Mouse (Mus musculus): Measurements from ENCODE around the gene Necap2. TPM values are rescaled to one million over a fixed set of nuclear protein-coding genes. Genes with fewer than 3 reads are reported as not detected.

Gene Necap2
- polyA plus RNA-seq, 1 experiment from 2014 or later = 87.1 TPM

DNA sequence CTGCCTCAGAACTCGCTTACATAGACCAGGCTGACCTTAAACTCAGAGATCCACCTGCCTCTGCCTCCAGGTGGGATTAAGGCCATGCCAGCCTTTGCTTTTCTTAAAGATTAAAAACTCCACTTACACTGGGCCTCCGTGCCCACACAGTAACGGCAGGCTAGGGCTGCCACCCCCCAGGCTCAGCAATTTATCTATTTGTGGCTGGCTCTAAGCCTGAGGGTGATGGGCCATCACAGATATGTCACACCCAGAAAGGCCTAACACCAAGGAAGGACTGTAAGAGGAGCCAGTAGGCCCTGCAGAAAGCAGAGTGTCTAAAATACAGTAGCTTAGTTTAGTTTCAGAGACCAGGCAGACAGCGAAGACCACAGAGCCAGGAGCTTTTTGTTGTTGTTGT is 4.0 kb downstream of the Necap2 start:
- 95% methylated on average over 4 of the region's 4 CpGs for WGBS
- ATAC-seq (ENCODE audit: insufficient number of reproducible peaks, insufficient read depth, low FRiP score, low TSS enrichment, low read depth) = no peak
- H3K36me3 ChIP-seq = peaks cover 68% of the 10 kb centered on the region

DNA sequence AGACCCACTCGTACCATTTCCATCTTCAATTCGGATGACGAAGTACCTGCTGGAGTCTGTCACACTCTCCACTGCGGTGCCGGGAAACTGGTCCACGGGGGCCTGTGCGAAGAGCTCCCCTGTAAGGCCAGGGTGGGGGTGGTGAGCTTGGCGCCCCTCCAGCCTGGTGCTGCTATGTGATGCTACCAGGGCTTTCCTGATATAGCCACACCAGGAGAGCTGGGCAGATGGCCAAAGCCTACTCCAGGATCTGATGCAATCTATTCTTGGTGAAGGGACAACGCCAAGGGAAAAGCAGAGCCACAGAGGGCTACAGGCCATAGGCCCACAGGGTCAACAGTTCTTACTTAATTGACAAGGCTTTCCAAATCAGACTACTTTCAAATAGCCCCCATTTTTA is 4.5 kb downstream of the Necap2 start:
- H3K4me1 ChIP-seq (replicated peaks) = peaks cover 10% of the 10 kb centered on the region
- H3K27me3 ChIP-seq = no peaks in the 10 kb centered on the region
- no peak overlapping the region for H3K4me3 ChIP-seq (replicated peaks)
- H3K9ac ChIP-seq (replicated peaks) = no peak overlapping the region
- no peak overlapping the region for H3K27ac ChIP-seq
- H3K9me3 ChIP-seq = no peaks in the 10 kb centered on the region
- no peak overlapping the region for H3K4me2 ChIP-seq
- 92% methylated on average over 9 of the region's 9 CpGs for WGBS
- no peak for ATAC-seq (ENCODE audit: insufficient number of reproducible peaks, insufficient read depth, low FRiP score, low TSS enrichment, low read depth)
- H3K36me3 ChIP-seq = peaks cover 73% of the 10 kb centered on the region

More for the DNA sequence above, 4.0 kb downstream of the Necap2 start:
- Histone ChIP-seq H3K27me3 (no peaks in the 10 kb centered on the region), H3K4me3 (replicated peaks) (no peak overlapping the region), H3K4me1 (replicated peaks) (peaks cover 10% of the 10 kb centered on the region), H3K9ac (replicated peaks) (no peak overlapping the region), H3K9me3 (no peaks in the 10 kb centered on the region), H3K27ac (no peak overlapping the region), H3K4me2 (no peak overlapping the region)

DNA sequence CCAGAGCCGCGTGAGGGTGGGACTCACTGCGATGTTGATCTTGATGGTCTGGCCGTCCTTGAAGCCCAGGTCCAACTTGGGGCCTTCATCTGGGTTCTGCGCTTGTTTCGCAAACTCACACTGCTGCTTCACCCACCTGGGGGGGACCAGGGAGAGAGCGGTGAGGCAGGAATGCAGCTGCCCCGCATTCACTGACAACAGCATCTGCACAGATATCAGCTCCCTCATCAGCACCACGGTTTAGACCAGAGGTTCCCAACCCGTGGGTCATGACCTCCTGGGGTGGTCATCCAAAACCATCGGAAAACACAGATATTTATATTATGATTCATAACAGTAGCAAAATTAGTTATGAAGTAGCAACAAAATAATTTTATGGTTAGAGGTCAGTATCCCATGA is 5.7 kb downstream of the Necap2 start:
- Histone ChIP-seq H3K4me2 (no peak overlapping the region), H3K9me3 (no peaks in the 10 kb centered on the region), H3K4me1 (replicated peaks) (peaks cover 9% of the 10 kb centered on the region), H3K9ac (replicated peaks) (no peak overlapping the region), H3K36me3 (peaks cover 85% of the 10 kb centered on the region), H3K27me3 (no peaks in the 10 kb centered on the region), H3K4me3 (replicated peaks) (no peak overlapping the region), H3K27ac (no peak overlapping the region)
- ATAC-seq (ENCODE audit: insufficient number of reproducible peaks, insufficient read depth, low FRiP score, low TSS enrichment, low read depth) = no peak
- 94% methylated on average over 11 of the region's 11 CpGs for WGBS

DNA sequence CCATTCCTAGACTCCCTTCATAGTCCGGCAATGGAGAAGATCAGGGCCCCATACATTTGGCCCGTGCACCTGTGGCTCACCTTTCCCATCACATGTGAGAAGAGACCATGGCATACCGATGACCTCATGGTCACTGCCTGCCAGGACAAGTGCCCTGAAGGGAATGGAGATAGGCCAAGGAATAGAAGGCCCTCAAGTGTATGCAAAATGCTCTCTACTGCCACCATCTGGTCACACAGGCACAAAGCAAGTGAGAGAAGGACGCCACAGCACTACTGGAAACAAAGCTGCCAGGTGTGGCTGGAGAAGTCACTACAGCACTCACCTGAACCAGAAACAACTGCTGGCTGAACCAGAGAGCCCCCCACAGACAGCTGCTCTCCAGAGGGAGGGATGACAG is 8.4 kb downstream of the Necap2 start:
- Histone ChIP-seq H3K9me3 (no peaks in the 10 kb centered on the region), H3K36me3 (peaks cover 96% of the 10 kb centered on the region), H3K9ac (replicated peaks) (no peak overlapping the region), H3K27ac (no peak overlapping the region), H3K4me3 (replicated peaks) (no peak overlapping the region), H3K4me1 (replicated peaks) (no peaks in the 10 kb centered on the region), H3K27me3 (no peaks in the 10 kb centered on the region), H3K4me2 (no peak overlapping the region)
- ATAC-seq (ENCODE audit: insufficient number of reproducible peaks, insufficient read depth, low FRiP score, low TSS enrichment, low read depth) = no peak
- WGBS = 59% methylated on average over 4 of the region's 4 CpGs

DNA sequence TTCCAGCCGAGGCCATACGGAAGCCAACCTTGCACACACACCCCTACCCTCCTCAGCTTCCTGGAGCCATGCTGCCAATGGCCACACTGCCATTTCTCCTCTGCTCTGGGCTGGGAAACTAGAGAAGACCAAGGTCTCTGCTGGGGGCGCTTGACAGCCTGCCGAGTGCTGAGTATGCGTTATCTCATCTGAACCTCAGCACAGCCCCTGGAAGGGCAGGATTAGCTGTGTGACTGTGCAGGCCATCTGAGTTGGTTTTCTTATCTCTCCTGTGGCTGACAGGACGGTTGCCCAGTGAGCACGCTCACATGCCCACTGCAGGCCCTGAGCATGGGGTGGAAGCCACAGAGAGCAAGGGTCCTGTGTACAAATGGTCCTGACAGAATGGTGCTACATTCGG is 9.5 kb downstream of the Necap2 start:
- Histone ChIP-seq H3K4me3 (replicated peaks) (no peak overlapping the region), H3K9ac (replicated peaks) (no peak overlapping the region), H3K4me2 (no peak overlapping the region), H3K9me3 (no peaks in the 10 kb centered on the region), H3K27ac (no peak overlapping the region), H3K4me1 (replicated peaks) (no peaks in the 10 kb centered on the region), H3K27me3 (no peaks in the 10 kb centered on the region), H3K36me3 (peaks cover 89% of the 10 kb centered on the region)
- WGBS = 92% methylated on average over 8 of the region's 8 CpGs
- ATAC-seq (ENCODE audit: insufficient number of reproducible peaks, insufficient read depth, low FRiP score, low TSS enrichment, low read depth) = no peak

DNA sequence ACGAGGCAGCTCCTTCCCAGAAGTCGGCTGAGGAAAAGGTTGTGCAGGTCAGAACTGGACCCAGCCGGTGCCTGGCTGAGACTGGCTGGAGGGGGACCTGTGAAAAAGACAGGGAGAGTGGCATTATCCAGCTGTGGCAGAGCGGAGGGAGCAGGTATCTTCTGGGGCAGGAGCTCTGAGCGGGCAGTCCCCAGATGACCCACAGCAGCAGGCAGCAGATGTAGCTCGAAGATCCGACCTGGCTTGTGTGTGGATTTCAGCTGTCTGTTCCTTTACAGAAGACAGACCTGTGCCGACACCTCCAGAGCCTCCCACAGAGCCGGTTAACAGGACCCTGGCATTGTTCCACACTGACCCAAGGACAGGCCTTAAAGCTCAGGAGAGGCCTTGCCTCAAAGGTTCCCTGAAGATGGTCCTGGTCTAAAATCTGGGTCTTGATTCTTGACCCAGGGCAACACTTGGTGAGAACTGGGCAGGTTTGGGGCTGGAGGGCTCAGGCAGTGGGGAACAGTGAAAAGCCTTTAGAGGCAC is 10.6 kb downstream of the Necap2 start:
- WGBS = 87% methylated on average over 9 of the region's 9 CpGs
- no peak overlapping the region for H3K4me2 ChIP-seq
- H3K36me3 ChIP-seq = peaks cover 78% of the 10 kb centered on the region
- no peak overlapping the region for H3K9ac ChIP-seq (replicated peaks)
- no peak overlapping the region for H3K27ac ChIP-seq
- no peak for ATAC-seq (ENCODE audit: insufficient number of reproducible peaks, insufficient read depth, low FRiP score, low TSS enrichment, low read depth)
- no peaks in the 10 kb centered on the region for H3K4me1 ChIP-seq (replicated peaks)
- H3K27me3 ChIP-seq = no peaks in the 10 kb centered on the region
- H3K9me3 ChIP-seq = no peaks in the 10 kb centered on the region
- H3K4me3 ChIP-seq (replicated peaks) = no peak overlapping the region

DNA sequence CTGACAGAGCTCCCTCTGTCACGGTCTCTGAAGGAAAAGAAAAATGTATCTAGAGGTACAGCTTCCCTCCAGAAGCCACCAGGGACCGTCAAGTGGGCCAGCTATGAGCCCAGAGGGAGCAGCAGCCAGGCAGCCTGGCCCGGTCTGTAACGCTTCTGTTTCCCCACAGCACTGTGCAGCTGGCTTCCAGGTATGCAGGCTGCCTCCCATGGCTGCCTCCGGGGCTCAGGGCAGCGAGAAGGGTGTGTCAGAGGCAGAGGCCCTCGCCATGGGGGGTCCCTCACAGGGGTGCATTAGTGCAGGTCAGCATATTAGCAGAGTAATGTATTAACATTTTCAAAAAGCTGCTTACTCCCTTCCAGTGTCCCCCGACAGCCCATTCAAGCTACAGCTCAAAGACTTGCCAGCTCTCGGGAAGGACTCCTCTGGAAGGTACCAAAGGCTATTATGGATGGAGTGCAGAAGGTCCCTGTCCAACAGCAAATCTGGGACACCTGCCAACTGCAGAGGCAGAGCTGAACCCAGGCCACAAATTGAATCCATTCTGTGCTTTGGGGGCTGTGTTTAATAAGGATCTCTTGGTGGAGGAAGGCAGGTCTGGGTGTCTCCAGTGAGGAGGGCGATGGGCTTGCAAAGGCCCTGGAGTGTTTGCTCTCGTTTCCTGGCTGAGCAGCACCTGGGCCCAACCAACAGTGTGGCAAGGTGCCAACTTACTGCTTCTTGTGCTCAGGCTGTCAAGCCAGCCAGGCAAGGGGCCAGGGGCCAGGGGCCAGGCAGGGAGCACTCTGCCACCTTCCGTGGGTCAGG is 11.2 kb downstream of the Necap2 start:
- no peaks in the 10 kb centered on the region for H3K9me3 ChIP-seq
- 87% methylated on average over 12 of the region's 12 CpGs for WGBS
- H3K9ac ChIP-seq (replicated peaks) = no peak overlapping the region
- no peak overlapping the region for H3K4me3 ChIP-seq (replicated peaks)
- no peak for ATAC-seq (ENCODE audit: insufficient number of reproducible peaks, insufficient read depth, low FRiP score, low TSS enrichment, low read depth)
- H3K4me1 ChIP-seq (replicated peaks) = no peaks in the 10 kb centered on the region
- peaks cover 71% of the 10 kb centered on the region for H3K36me3 ChIP-seq
- H3K27me3 ChIP-seq = no peaks in the 10 kb centered on the region
- H3K4me2 ChIP-seq = no peak overlapping the region
- no peak overlapping the region for H3K27ac ChIP-seq

DNA sequence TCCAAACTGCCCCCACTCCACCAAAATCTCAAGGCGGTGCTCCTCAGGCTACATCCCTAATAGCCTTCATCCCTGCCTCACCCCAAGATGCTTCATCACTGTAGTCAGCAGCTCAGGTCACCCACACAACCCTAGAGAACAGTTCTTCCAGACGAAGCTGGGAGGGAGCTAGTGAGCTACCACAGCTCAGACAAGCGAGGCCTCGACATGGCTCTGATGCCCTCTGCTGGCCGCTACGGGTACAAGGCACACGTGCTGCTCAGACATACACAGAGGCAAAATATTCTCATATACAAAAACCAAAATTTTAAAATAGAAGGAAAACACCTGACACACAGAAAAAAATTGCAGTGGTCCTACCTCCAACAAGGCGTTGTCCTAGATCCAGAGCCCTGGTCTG is 13.0 kb downstream of the Necap2 start:
- Histone ChIP-seq H3K4me3 (replicated peaks) (no peak overlapping the region), H3K27ac (no peak overlapping the region), H3K4me1 (replicated peaks) (peaks cover 8% of the 10 kb centered on the region; the same call in 1 of the 2 replicates), H3K9ac (replicated peaks) (no peak overlapping the region), H3K36me3 (peaks cover 53% of the 10 kb centered on the region), H3K4me2 (no peak overlapping the region), H3K27me3 (no peaks in the 10 kb centered on the region), H3K9me3 (no peaks in the 10 kb centered on the region)
- ATAC-seq (ENCODE audit: insufficient number of reproducible peaks, insufficient read depth, low FRiP score, low TSS enrichment, low read depth) = no peak
- WGBS = 10% methylated on average over 8 of the region's 8 CpGs

DNA sequence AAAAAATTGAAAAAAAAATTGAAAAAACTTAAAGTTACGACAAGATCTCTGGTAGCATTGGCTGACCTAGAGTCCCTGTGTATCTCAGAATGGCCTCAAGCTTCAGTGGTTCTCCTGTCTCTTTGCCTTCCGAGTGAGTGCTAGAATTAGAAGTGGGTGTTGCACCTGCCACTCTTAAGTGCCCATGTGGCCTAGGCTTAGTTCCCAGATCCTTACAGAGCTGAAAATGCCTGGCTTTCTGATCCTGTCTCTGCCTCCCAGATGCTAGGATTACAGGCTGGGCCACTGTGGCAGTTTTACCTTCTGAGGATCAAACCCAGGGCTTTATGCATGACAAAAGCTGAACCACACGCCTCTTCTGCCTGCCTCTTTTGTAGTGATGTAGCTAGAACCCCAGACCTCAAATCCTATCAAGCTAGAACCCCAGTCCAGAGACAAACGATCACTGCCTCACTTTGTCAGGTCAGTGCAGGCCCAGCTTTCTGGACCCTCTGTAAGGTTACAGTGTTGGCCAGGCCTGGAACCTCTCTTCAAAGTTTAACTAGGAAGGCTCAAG is 14.0 kb downstream of the Necap2 start:
- no peak overlapping the region for H3K4me2 ChIP-seq
- H3K27ac ChIP-seq = no peak overlapping the region
- H3K9me3 ChIP-seq = no peaks in the 10 kb centered on the region
- H3K9ac ChIP-seq (replicated peaks) = no peak overlapping the region
- H3K36me3 ChIP-seq = peaks cover 44% of the 10 kb centered on the region
- 86% methylated on average over 4 of the region's 4 CpGs for WGBS
- no peaks in the 10 kb centered on the region for H3K27me3 ChIP-seq
- peaks cover 16% of the 10 kb centered on the region for H3K4me1 ChIP-seq (replicated peaks)
- no peak for ATAC-seq (ENCODE audit: insufficient number of reproducible peaks, insufficient read depth, low FRiP score, low TSS enrichment, low read depth)
- no peak overlapping the region for H3K4me3 ChIP-seq (replicated peaks)

DNA sequence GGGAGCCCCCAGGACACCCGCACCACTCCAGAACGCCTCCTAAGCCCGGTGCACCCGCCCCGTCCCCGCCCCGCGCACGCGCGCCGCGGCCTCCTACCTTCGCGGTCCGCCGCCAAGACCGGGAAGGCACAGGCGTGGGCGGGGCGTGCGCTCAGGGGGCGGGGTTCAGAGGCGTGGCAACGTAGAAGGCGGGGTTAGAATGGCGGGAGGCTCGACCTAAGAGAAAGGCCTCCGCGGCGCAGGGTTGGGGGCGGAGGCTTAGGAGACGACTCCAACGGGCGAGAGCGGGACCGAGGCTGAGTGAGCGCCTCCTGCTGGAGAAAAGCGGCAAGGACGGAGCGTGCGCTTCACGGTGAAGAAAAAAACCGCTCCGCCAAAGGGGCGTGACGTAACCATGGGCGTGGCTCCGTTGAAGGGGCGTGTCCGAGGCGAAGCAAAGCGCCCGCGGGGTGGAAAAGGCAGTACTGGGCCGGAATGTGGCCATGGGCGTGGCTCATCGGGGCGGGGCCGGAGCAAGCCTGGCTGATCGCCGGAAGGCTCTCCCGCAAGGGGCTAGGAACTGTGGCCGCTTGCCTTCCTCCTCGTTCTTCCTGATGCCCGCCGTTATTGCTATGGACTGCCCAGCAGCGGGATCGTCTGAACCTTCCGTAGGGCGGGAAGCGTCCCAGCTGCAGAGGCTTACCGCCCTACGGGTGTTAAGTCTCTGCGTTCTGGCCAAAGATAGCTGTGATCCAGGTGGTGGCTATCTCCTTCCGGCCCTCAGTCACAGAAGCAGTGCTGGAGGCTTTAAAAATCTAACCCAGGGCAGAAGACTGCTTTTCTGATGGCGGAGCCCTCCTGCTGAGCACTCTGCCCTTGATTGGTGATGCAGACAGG is 17.5 kb downstream of the Necap2 start, which contains the start of gene Crocc:
Gene Crocc, minus strand, starts transcription at position 125 of the 876 bp plus-strand sequence.
- peak within 1 kb of the TSS; percentile 89 for H3K9ac ChIP-seq (replicated peaks)
- no peaks in the 10 kb centered on the region for H3K9me3 ChIP-seq
- peak within 1 kb of the TSS; percentile 92 for H3K27ac ChIP-seq
- peaks cover 32% of the 10 kb centered on the region for H3K36me3 ChIP-seq
- H3K4me2 ChIP-seq = peak within 1 kb of the TSS; percentile 75
- peak within 1 kb of the TSS; percentile 71 for H3K4me3 ChIP-seq (replicated peaks)
- WGBS = under 1% methylated on average over 77 of the region's 77 CpGs
- peak; percentile 91 for ATAC-seq (ENCODE audit: insufficient number of reproducible peaks, insufficient read depth, low FRiP score, low TSS enrichment, low read depth)
- peaks cover 21% of the 10 kb centered on the region for H3K4me1 ChIP-seq (replicated peaks)
- H3K27me3 ChIP-seq = no peaks in the 10 kb centered on the region

All from limb, embryonic 12.5 days (tissue).